Mouse (Mus musculus): Measurements from ENCODE around the gene Klk6. TPM values are rescaled to one million over a fixed set of nuclear protein-coding genes. Genes with fewer than 3 reads are reported as not detected.

Klk6 gene
- polyA plus RNA-seq, 2 experiments = not detected

DNA sequence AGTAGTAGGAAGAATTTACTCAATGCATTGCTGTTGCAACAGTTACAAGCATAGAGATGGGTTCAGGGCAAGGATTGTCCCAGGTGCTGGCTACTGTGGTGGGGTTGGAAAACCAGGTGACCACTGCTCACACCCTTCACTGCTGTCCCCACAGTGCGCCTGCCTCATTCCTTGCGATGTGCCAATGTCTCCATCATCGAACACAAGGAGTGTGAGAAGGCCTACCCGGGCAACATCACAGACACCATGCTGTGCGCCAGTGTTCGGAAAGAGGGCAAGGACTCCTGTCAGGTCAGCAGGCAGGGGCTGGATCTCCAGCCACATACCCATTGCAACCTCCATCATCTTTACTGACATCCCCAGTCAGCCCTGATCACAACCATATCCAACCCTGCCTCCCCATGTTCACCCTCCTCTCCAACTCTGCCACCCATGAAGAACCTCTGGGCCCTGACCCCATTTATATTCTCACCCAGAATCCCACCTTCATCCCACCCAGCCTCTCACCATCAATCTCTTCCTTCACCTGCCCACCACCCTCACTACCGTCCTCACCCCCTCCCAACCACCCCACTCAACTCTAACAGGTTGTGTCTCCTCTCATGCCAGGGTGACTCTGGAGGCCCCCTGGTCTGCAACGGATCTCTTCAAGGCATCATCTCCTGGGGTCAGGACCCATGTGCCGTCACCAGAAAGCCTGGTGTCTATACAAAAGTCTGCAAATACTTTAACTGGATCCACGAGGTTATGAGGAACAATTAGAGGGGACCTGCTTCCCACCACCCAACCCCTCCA lies 45.9 kb upstream of the Klk6 start:
- H3K9ac ChIP-seq (replicated peaks) = no peak overlapping the region
- no peaks in the 10 kb centered on the region for H3K9me3 ChIP-seq (ENCODE audit: control insufficient read depth, low read length)
- no peak overlapping the region for H3K4me2 ChIP-seq (ENCODE audit: low read depth)
- no peaks in the 10 kb centered on the region for H3K27me3 ChIP-seq (ENCODE audit: control insufficient read depth, insufficient read depth, low read length)
- H3K4me3 ChIP-seq (ENCODE audit: insufficient read depth in 1 of 2, low read depth in 2 of 2, low read length in 2 of 2) = no peak overlapping the region
- H3K4me1 ChIP-seq (replicated peaks; ENCODE audit: control insufficient read depth in 2 of 2, insufficient read depth in 2 of 2, low read length in 1 of 2) = no peaks in the 10 kb centered on the region
- WGBS (ENCODE audit: insufficient replicate concordance) = 64% methylated on average over 10 of the region's 10 CpGs
- H3K27ac ChIP-seq = no peak overlapping the region
- DNase-seq (ENCODE audit: low read depth in 3 of 3, low spot score in 3 of 3) = no peak
- no peaks in the 10 kb centered on the region for H3K36me3 ChIP-seq (replicated peaks; ENCODE audit: control insufficient read depth, insufficient read depth, low read depth)
- no peak for TF ChIP-seq EP300 (IDR thresholded peaks at IDR 0.05; ENCODE audit: low read depth)
- TF ChIP-seq CTCF (IDR thresholded peaks at IDR 0.05; ENCODE audit: low read depth) = no peak
- ATAC-seq (ENCODE audit: insufficient read depth) = no peak

DNA sequence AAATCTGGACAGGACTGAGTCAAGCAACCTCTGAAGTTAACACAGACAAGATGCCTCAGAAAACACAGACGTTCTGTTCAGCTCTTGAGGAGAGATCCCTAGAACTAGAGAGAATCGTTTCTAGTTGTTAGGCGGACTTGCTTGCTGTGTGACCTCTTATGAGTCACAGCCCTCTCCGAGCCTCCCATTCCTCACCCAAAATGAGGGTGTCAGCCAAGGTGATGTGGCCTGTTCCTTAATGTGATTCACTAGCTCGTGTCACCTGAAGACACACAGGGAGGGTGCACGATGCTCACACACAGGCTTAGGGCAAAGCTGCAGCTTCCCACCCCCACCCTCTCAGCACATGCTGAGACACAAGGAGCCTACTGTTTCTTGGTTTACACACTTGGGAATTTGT lies 44.1 kb upstream of the Klk6 start:
- Histone ChIP-seq H3K4me2 (ENCODE audit: low read depth) (no peak overlapping the region), H3K4me3 (ENCODE audit: insufficient read depth in 1 of 2, low read depth in 2 of 2, low read length in 2 of 2) (no peak overlapping the region), H3K27ac (no peak overlapping the region), H3K9ac (replicated peaks) (no peak overlapping the region), H3K9me3 (ENCODE audit: control insufficient read depth, low read length) (no peaks in the 10 kb centered on the region), H3K36me3 (replicated peaks; ENCODE audit: control insufficient read depth, insufficient read depth, low read depth) (no peaks in the 10 kb centered on the region), H3K27me3 (ENCODE audit: control insufficient read depth, insufficient read depth, low read length) (no peaks in the 10 kb centered on the region), H3K4me1 (replicated peaks; ENCODE audit: control insufficient read depth in 2 of 2, insufficient read depth in 2 of 2, low read length in 1 of 2) (no peaks in the 10 kb centered on the region)
- ATAC-seq (ENCODE audit: insufficient read depth) (no peak), DNase-seq (ENCODE audit: low read depth in 3 of 3, low spot score in 3 of 3) (no peak)
- TF ChIP-seq CTCF (IDR thresholded peaks at IDR 0.05; ENCODE audit: low read depth) = no peak
- no peak for TF ChIP-seq EP300 (IDR thresholded peaks at IDR 0.05; ENCODE audit: low read depth)
- WGBS (ENCODE audit: insufficient replicate concordance) = 45% methylated on average over 6 of the region's 6 CpGs

DNA sequence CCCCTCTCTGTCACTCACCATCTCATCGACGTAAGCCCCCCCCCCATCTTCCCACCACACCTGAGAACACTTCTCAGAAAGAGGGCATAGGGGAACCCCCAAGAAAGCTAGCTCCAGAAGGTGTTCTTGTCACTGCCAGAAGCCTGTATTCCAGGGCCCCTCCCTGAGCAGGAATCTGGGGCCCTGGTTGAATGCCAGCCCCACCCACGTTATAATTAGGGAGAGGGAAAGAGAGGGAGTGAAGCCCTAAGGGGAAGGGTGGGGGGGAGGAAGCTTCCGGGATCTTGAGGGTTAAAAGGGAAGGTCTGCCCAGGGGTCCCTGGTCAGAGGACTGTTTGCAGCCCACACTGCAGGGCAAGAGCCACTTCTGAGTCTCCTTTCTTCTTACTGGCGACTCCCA lies 43.6 kb upstream of the Klk6 start, which contains the start of gene Klk10:
Gene Klk10, plus strand, starts transcription at position 290 of the 400 bp plus-strand sequence.
- H3K27me3 ChIP-seq (ENCODE audit: control insufficient read depth, insufficient read depth, low read length) = no peaks in the 10 kb centered on the region
- H3K4me2 ChIP-seq (ENCODE audit: low read depth) = no peak within 1 kb of the TSS
- no peaks in the 10 kb centered on the region for H3K4me1 ChIP-seq (replicated peaks; ENCODE audit: control insufficient read depth in 2 of 2, insufficient read depth in 2 of 2, low read length in 1 of 2)
- no peaks in the 10 kb centered on the region for H3K9me3 ChIP-seq (ENCODE audit: control insufficient read depth, low read length)
- no peak within 1 kb of the TSS for H3K4me3 ChIP-seq (ENCODE audit: insufficient read depth in 1 of 2, low read depth in 2 of 2, low read length in 2 of 2)
- TF ChIP-seq EP300 (IDR thresholded peaks at IDR 0.05; ENCODE audit: low read depth) (no peak), CTCF (IDR thresholded peaks at IDR 0.05; ENCODE audit: low read depth) (no peak)
- no peak within 1 kb of the TSS for H3K27ac ChIP-seq
- 33% methylated on average over 5 of the region's 5 CpGs for WGBS (ENCODE audit: insufficient replicate concordance)
- ATAC-seq (ENCODE audit: insufficient read depth) (no peak), DNase-seq (ENCODE audit: low read depth in 3 of 3, low spot score in 3 of 3) (no peak)
- no peaks in the 10 kb centered on the region for H3K36me3 ChIP-seq (replicated peaks; ENCODE audit: control insufficient read depth, insufficient read depth, low read depth)
- no peak within 1 kb of the TSS for H3K9ac ChIP-seq (replicated peaks)

DNA sequence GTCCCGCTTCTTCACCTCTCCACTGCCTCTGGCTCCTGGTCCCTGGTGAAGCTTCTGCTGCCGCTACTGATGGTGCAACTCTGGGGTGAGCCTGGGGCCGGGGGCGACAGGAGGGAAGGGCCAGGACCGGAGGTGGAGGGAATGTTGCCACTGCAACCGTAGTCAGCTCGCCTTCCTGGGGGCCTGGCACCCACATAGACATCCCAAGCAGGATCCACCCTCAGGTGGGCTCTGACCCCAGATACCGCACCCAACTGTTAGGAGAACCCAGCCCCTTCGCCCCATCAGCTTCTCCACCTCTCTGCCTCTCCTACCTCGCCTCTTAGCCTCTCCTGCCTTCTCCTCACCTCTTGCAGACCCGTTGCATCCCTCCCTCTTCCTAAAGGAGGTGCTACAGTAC lies 42.8 kb upstream of the Klk6 start:
- no peak overlapping the region for H3K4me2 ChIP-seq (ENCODE audit: low read depth)
- ATAC-seq (ENCODE audit: insufficient read depth) = no peak

More for the DNA sequence above, 42.8 kb upstream of the Klk6 start:
- WGBS (ENCODE audit: insufficient replicate concordance) = 70% methylated on average over 11 of the region's 11 CpGs
- Histone ChIP-seq H3K9me3 (ENCODE audit: control insufficient read depth, low read length) (no peaks in the 10 kb centered on the region), H3K36me3 (replicated peaks; ENCODE audit: control insufficient read depth, insufficient read depth, low read depth) (no peaks in the 10 kb centered on the region), H3K27me3 (ENCODE audit: control insufficient read depth, insufficient read depth, low read length) (no peaks in the 10 kb centered on the region), H3K4me3 (ENCODE audit: insufficient read depth in 1 of 2, low read depth in 2 of 2, low read length in 2 of 2) (no peak overlapping the region), H3K4me1 (replicated peaks; ENCODE audit: control insufficient read depth in 2 of 2, insufficient read depth in 2 of 2, low read length in 1 of 2) (no peaks in the 10 kb centered on the region), H3K27ac (no peak overlapping the region), H3K9ac (replicated peaks) (no peak overlapping the region)
- TF ChIP-seq EP300 (IDR thresholded peaks at IDR 0.05; ENCODE audit: low read depth) (no peak), CTCF (IDR thresholded peaks at IDR 0.05; ENCODE audit: low read depth) (no peak)
- no peak for DNase-seq (ENCODE audit: low read depth in 3 of 3, low spot score in 3 of 3)

Data from liver, embryonic 14.5 days (tissue).